Mouse (Mus musculus) liver, embryonic 14.5 days (tissue): ENCODE measurements at regions not wholly inside any gene's neighbourhood (a gene's known extent, or its start where the extent isn't known, plus 50 kb on each side); places are given as distances from the start of the nearest gene placed in this dataset.

Experiments
- ATAC-seq: fragments of 200-750 bp; cut with Nextera tagmentation; 2 replicates; pipeline ENCODE4 v1.8.0; 2017; ENCODE audit warnings: moderate number of reproducible peaks, mild to moderate bottlenecking, moderate library complexity; ENCODE audit not compliant: insufficient read depth
- DNase-seq, 3 experiments: peaks; one replicate each; pipeline ENCODE4 v3.0.0-alpha.2; 2012 to 2013; ENCODE audit warnings: low read depth in 3 of 3, low spot score in 3 of 3
- H3K27ac ChIP-seq: fragments of 300-500 bp; sonication (generic); 2 replicates; pipeline ENCODE4 v1.5.1; 2014; ENCODE audit warnings: moderate library complexity, mild to moderate bottlenecking, control low read depth, inconsistent platforms
- H3K27me3 ChIP-seq: fragments of 300-500 bp; sonication (generic); 2 replicates; pipeline ENCODE4 v1.6.1; 2014; ENCODE audit warnings: mild to moderate bottlenecking, low read length, moderate library complexity; ENCODE audit not compliant: control insufficient read depth, insufficient read depth
- H3K36me3 ChIP-seq: fragments of 300-500 bp; sonication (generic); replicated peaks from 2 replicates; pipeline ENCODE4 v1.6.1; 2014; ENCODE audit warnings: low read depth; ENCODE audit not compliant: control insufficient read depth, insufficient read depth
- H3K4me1 ChIP-seq, 2 experiments: fragments of 200-500 bp in 1 of 2; fragments of 300-500 bp in 1 of 2; sonication (generic) in 1 of 2; replicated peaks; 2 replicates each; pipeline ENCODE4 v1.6.1; 2012 to 2014; ENCODE audit warnings: antibody characterized with exemption in 1 of 2, inconsistent platforms in 1 of 2, low read length in 1 of 2; ENCODE audit not compliant: control insufficient read depth in 2 of 2, insufficient read depth in 2 of 2
- H3K4me2 ChIP-seq: fragments of 300-500 bp; sonication (generic); 2 replicates; pipeline ENCODE4 v1.6.1; 2014; ENCODE audit warnings: low read depth, mild to moderate bottlenecking, control low read depth, moderate library complexity
- H3K4me3 ChIP-seq, 2 experiments: fragments of 200-500 bp in 1 of 2; fragments of 300-500 bp in 1 of 2; sonication (generic) in 1 of 2; 2 replicates each; pipeline ENCODE4 v1.5.1; 2012 to 2014; ENCODE audit warnings: low read depth in 2 of 2, low read length in 2 of 2, mild to moderate bottlenecking in 2 of 2, control low read depth in 1 of 2, inconsistent platforms in 1 of 2, moderate library complexity in 1 of 2; ENCODE audit not compliant: insufficient read depth in 1 of 2
- H3K9ac ChIP-seq: fragments of 300-500 bp; sonication (generic); replicated peaks from 2 replicates; pipeline ENCODE4 v1.6.1; 2014; ENCODE audit warnings: mild to moderate bottlenecking, control low read depth, moderate library complexity
- H3K9me3 ChIP-seq: fragments of 300-500 bp; sonication (generic); 2 replicates; pipeline ENCODE4 v1.6.1; 2016; ENCODE audit warnings: low read length, mixed read lengths; ENCODE audit not compliant: control insufficient read depth
- CTCF ChIP-seq: IDR thresholded peaks from 2 replicates; pipeline ENCODE4 v1.5.1; 2016; ENCODE audit warnings: antibody characterized with exemption, low read depth, control low read depth
- EP300 ChIP-seq: IDR thresholded peaks from 2 replicates; pipeline ENCODE4 v1.6.1; 2016; ENCODE audit warnings: antibody characterized with exemption, low read depth
- WGBS: fragments of 180-500 bp; shearing (Covaris S2); extraction: QIAGEN DNeasy Blood & Tissue Kit; methylation state at CpG from one replicate; pipeline ENCODE4 v1.1.7; 2014; ENCODE audit not compliant: insufficient replicate concordance; 5-methylcytosine and 5-hydroxymethylcytosine counted together

- 69% methylated on average over 9 of the region's 9 CpGs for WGBS
- Histone ChIP-seq H3K36me3 (no peaks in the 10 kb centered on the region), H3K9me3 (no peaks in the 10 kb centered on the region), H3K27me3 (no peaks in the 10 kb centered on the region), H3K4me1 (no peaks in the 10 kb centered on the region), H3K27ac (no peak overlapping the region), H3K9ac (no peak overlapping the region), H3K4me2 (no peak overlapping the region), H3K4me3 (no peak overlapping the region)
- ATAC-seq = no peak
- no peak for TF ChIP-seq CTCF
- TF ChIP-seq EP300 = no peak
- DNase-seq = no peak
Observed at GRCm38 (mm10) chr12:112422177-112422576, 67.1 kb upstream of the A530016L24Rik start.

- TF ChIP-seq EP300 = no peak
- TF ChIP-seq CTCF = no peak
- Histone ChIP-seq H3K4me3 (no peak overlapping the region), H3K4me1 (no peaks in the 10 kb centered on the region), H3K27me3 (no peaks in the 10 kb centered on the region), H3K9ac (no peak overlapping the region), H3K9me3 (no peaks in the 10 kb centered on the region), H3K4me2 (no peak overlapping the region), H3K36me3 (no peaks in the 10 kb centered on the region), H3K27ac (no peak overlapping the region)
- ATAC-seq (no peak), DNase-seq (no peak)
- WGBS = 75% methylated on average over 6 of the region's 6 CpGs
Observed at GRCm38 (mm10) chr12:112424150-112424549, 65.1 kb upstream of the A530016L24Rik start.

DNA sequence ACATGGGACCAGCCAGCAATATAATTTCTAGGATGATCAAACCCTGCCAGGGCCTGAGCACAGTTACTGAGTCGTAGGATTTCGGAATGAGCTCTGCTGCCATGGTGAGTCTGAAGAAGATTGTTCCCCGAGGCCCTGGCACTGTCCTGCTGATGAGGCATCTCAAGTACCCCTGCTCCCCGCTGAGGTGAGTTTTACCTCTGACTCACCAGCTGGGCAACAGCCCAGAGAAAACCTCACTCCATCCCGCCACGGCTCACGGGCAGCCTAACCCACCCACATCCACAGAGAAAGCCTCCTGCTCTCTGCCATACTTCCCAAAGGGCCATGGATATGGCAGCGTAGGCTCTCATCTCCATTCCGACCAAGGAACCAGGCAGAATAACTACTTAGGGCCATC lies 62.6 kb upstream of the A530016L24Rik start:
- Histone ChIP-seq H3K9ac (no peak overlapping the region), H3K27me3 (no peaks in the 10 kb centered on the region), H3K4me2 (no peak overlapping the region), H3K36me3 (no peaks in the 10 kb centered on the region), H3K27ac (no peak overlapping the region), H3K4me3 (no peak overlapping the region), H3K9me3 (no peaks in the 10 kb centered on the region), H3K4me1 (no peaks in the 10 kb centered on the region)
- DNase-seq (no peak), ATAC-seq (no peak)
- TF ChIP-seq CTCF = no peak
- no peak for TF ChIP-seq EP300
- 65% methylated on average over 9 of the region's 9 CpGs for WGBS

- Histone ChIP-seq H3K4me2 (no peak overlapping the region), H3K27ac (no peak overlapping the region), H3K36me3 (no peaks in the 10 kb centered on the region), H3K4me3 (no peak overlapping the region), H3K27me3 (no peaks in the 10 kb centered on the region), H3K9ac (no peak overlapping the region), H3K4me1 (no peaks in the 10 kb centered on the region), H3K9me3 (no peaks in the 10 kb centered on the region)
- TF ChIP-seq EP300 = no peak
- no peak for TF ChIP-seq CTCF
- ATAC-seq (no peak), DNase-seq (no peak)
- WGBS = 68% methylated on average over 22 of the region's 22 CpGs
Observed at GRCm38 (mm10) chr12:112430104-112430846, 59.0 kb upstream of the A530016L24Rik start.

GRCm38 (mm10) chr12:112433315-112433714 lies 55.9 kb upstream of the A530016L24Rik start:
- Histone ChIP-seq H3K9ac (no peak overlapping the region), H3K4me1 (no peaks in the 10 kb centered on the region), H3K27ac (no peak overlapping the region), H3K9me3 (no peaks in the 10 kb centered on the region), H3K4me2 (no peak overlapping the region), H3K36me3 (no peaks in the 10 kb centered on the region), H3K4me3 (no peak overlapping the region), H3K27me3 (no peaks in the 10 kb centered on the region)
- DNase-seq (no peak), ATAC-seq (no peak)
- no peak for TF ChIP-seq EP300
- TF ChIP-seq CTCF = no peak
- WGBS = 32% methylated on average over 12 of the region's 12 CpGs
